Mouse (Mus musculus) forebrain, embryonic 13.5 days (tissue): ENCODE results near the gene Bloc1s3. TPM values are rescaled to one million over a fixed set of nuclear protein-coding genes. Genes with fewer than 3 reads are reported as not detected.
"Not testable (repeated sequence)": the region's sequence is repeated elsewhere in the genome, so short reads cannot be mapped to it uniquely, and the experiment has no call there.

ENCODE experiments used
- ATAC-seq: fragments of 200-750 bp; cut with Nextera tagmentation; 2 replicates; pipeline ENCODE4 v1.8.0; 2017
- H3K27ac ChIP-seq: fragments of 300-500 bp; sonication (generic); 2 replicates; pipeline ENCODE4 v1.5.1; 2015; ENCODE audit warnings: inconsistent platforms, mild to moderate bottlenecking, moderate library complexity
- H3K27me3 ChIP-seq: fragments of 300-500 bp; sonication (generic); 2 replicates; pipeline ENCODE4 v1.6.1; 2015; ENCODE audit warnings: mild to moderate bottlenecking, inconsistent platforms
- H3K36me3 ChIP-seq: fragments of 300-500 bp; sonication (generic); 2 replicates; pipeline ENCODE4 v1.6.1; 2015; ENCODE audit warnings: mild to moderate bottlenecking, inconsistent platforms; ENCODE audit not compliant: poor library complexity, severe bottlenecking
- H3K4me1 ChIP-seq: fragments of 300-500 bp; sonication (generic); 2 replicates; pipeline ENCODE4 v1.6.1; 2015; ENCODE audit warnings: inconsistent platforms
- H3K4me2 ChIP-seq: fragments of 300-500 bp; sonication (generic); 2 replicates; pipeline ENCODE4 v1.6.1; 2015; ENCODE audit warnings: inconsistent platforms, mild to moderate bottlenecking, moderate library complexity
- H3K4me3 ChIP-seq: fragments of 300-500 bp; sonication (generic); 2 replicates; pipeline ENCODE4 v1.5.1; 2015; ENCODE audit warnings: mild to moderate bottlenecking, inconsistent platforms
- H3K9ac ChIP-seq: fragments of 300-500 bp; sonication (generic); 2 replicates; pipeline ENCODE4 v1.6.1; 2015; ENCODE audit warnings: mild to moderate bottlenecking, inconsistent platforms
- H3K9me3 ChIP-seq: fragments of 300-500 bp; sonication (generic); replicated peaks from 2 replicates; pipeline ENCODE4 v1.6.1; 2016; ENCODE audit warnings: inconsistent platforms
- WGBS: fragments of 180-500 bp; shearing (Covaris S2); methylation state at CpG from one replicate; pipeline ENCODE4 v1.1.7; 2015; 5-methylcytosine and 5-hydroxymethylcytosine counted together
- polyA plus RNA-seq: library from polyadenylated mRNA; unstranded; fragments of >200 nt; fragmentation: Nextera tagmentation; extraction: Ambion mirVana; gene quantifications from 2 replicates; pipeline ENCODE4 v1.2.1, GENCODE M21; 2015

Bloc1s3 gene
- polyA plus RNA-seq, 1 experiment from 2014 or later = 3.3 TPM

DNA sequence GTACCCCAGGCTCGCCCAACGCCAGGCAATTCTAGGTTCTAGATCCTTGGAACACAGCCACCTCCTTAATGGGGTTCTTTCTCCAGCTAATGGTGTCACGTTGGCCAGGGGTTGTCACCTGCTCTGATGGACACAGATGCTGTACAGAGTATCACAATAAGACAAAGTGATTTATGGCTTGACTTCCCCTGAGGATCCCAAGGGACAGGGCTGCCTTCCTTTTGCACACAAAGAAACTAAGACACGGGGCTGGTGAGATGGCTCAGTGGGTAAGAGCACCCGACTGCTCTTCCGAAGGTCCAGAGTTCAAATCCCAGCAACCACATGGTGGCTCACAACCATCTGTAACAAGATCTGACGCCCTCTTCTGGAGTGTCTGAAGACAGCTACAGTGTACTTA, 3.8 kb upstream of the Bloc1s3 start:
- H3K4me1 ChIP-seq = peaks cover 18% of the 10 kb centered on the region
- H3K9me3 ChIP-seq, H3K4me2 ChIP-seq, H3K27ac ChIP-seq, H3K27me3 ChIP-seq, H3K36me3 ChIP-seq, ATAC-seq, H3K4me3 ChIP-seq, H3K9ac ChIP-seq: not testable (repeated sequence)
- WGBS = 94% methylated on average over 6 of the region's 7 CpGs

DNA sequence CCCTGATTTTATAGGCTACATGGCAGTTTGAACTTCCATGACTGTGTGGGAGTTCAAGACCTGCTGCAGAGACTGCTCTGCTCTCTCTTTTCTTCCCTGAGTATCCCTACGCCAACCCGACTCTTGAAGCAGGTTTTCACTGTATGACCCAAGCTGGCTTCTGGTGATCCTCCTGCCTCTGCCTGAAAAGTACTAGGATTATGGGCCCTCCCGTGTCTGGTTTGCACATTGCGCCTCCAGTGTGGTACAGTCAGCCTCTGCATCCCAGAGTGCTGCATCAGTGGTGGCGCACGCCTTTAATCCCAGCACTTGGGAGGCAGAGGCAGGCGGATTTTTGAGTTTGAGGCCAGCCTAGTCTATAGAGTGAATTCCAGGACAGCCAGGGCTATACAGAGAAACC, 1.6 kb upstream of the Bloc1s3 start:
- H3K27ac ChIP-seq = no peak overlapping the region
- 0 out of 2 replicates have a peak overlapping the region, but pooled peaks have one; percentile 87 for H3K9ac ChIP-seq
- no peaks in the 10 kb centered on the region for H3K36me3 ChIP-seq
- peaks cover 26% of the 10 kb centered on the region for H3K4me1 ChIP-seq
- no peaks in the 10 kb centered on the region for H3K27me3 ChIP-seq
- ATAC-seq = no peak
- WGBS = 94% methylated on average over 7 of the region's 7 CpGs
- no peaks in the 10 kb centered on the region for H3K9me3 ChIP-seq
- H3K4me3 ChIP-seq = peak overlapping the region; percentile 81
- peak overlapping the region; percentile 97 for H3K4me2 ChIP-seq

GRCm38 (mm10) chr7:19508924-19509568, 879 bp upstream of the Bloc1s3 start:
- WGBS = 10% methylated on average over 15 of the region's 15 CpGs
- Histone ChIP-seq H3K4me1 (peaks cover 26% of the 10 kb centered on the region), H3K27me3 (no peaks in the 10 kb centered on the region), H3K4me2 (peak overlapping the region; percentile 97), H3K9me3 (no peaks in the 10 kb centered on the region), H3K9ac (peak overlapping the region; percentile 87), H3K4me3 (peak overlapping the region; percentile 81), H3K36me3 (no peaks in the 10 kb centered on the region), H3K27ac (peak overlapping the region; percentile 80)
- peak; percentile 32 for ATAC-seq

DNA sequence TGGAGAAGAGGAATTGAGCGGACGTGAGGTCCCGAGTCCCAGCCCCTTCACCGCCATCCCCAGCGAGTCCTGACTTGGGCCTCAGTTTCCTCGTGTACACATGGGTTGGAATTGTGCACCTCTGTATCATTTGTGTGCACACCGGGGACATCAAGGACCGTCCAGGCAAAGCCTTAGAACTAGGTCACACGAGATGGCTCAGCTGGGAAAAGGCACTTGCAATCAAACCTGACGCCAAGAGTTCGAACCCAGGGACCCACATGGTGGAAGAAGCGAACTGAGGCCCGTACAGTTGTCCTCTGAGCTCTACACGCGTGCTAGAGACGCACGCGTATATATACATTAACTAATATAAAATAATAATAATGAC, 570 bp downstream of the Bloc1s3 start:
- peak overlapping the region; percentile 81 for H3K4me3 ChIP-seq
- no peak for ATAC-seq
- no peaks in the 10 kb centered on the region for H3K27me3 ChIP-seq
- H3K4me1 ChIP-seq = peaks cover 26% of the 10 kb centered on the region
- peak overlapping the region; percentile 79 for H3K27ac ChIP-seq
- WGBS = 4% methylated on average over 18 of the region's 18 CpGs
- H3K9ac ChIP-seq = peak overlapping the region; percentile 87
- H3K4me2 ChIP-seq = peak overlapping the region; percentile 97
- H3K9me3 ChIP-seq = no peaks in the 10 kb centered on the region
- H3K36me3 ChIP-seq = no peaks in the 10 kb centered on the region

- peak; percentile 17; the same call in 1 of the 2 replicates for ATAC-seq
- Histone ChIP-seq H3K36me3 (no peaks in the 10 kb centered on the region), H3K9me3 (no peaks in the 10 kb centered on the region)
These were observed 1.1 kb downstream of the Bloc1s3 start for GRCm38 (mm10) chr7:19506969-19507611.

DNA sequence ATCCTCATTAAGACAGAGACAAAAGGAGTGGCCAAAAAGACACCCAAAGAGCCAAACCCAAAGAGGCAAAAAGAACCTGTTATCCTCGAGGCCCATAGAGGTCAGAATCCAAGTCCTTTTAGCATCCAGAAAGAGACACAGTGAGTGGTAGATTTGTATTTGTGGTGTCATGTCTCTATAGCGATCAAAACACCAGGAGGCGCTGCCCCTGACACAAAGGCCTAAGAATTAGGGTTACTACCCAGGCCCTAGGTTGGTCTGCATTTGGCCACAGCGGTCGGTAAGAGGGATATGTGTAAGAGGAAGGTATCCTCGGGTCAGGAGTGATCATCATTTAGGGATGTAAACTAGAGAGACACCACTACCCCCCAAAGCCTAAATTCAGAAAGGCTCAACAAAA, 1.8 kb downstream of the Bloc1s3 start:
- ATAC-seq = no peak
- peaks cover 26% of the 10 kb centered on the region for H3K4me1 ChIP-seq
- H3K36me3 ChIP-seq = no peaks in the 10 kb centered on the region
- WGBS = 22% methylated on average over 6 of the region's 6 CpGs
- H3K9me3 ChIP-seq = no peaks in the 10 kb centered on the region
- peak overlapping the region; percentile 97 for H3K4me2 ChIP-seq
- H3K27ac ChIP-seq = no peak overlapping the region
- no peaks in the 10 kb centered on the region for H3K27me3 ChIP-seq
- peak overlapping the region; percentile 21; the same call in 1 of the 2 replicates for H3K9ac ChIP-seq
- H3K4me3 ChIP-seq = peak overlapping the region; percentile 81

More at GRCm38 (mm10) chr7:19506969-19507611, 1.1 kb downstream of the Bloc1s3 start:
- Histone ChIP-seq H3K27me3 (no peaks in the 10 kb centered on the region), H3K27ac (peak overlapping the region; percentile 79), H3K4me2 (peak overlapping the region; percentile 97), H3K4me3 (peak overlapping the region; percentile 81), H3K9ac (peak overlapping the region; percentile 87), H3K4me1 (peaks cover 26% of the 10 kb centered on the region)
- WGBS = 2% methylated on average over 54 of the region's 71 CpGs

DNA sequence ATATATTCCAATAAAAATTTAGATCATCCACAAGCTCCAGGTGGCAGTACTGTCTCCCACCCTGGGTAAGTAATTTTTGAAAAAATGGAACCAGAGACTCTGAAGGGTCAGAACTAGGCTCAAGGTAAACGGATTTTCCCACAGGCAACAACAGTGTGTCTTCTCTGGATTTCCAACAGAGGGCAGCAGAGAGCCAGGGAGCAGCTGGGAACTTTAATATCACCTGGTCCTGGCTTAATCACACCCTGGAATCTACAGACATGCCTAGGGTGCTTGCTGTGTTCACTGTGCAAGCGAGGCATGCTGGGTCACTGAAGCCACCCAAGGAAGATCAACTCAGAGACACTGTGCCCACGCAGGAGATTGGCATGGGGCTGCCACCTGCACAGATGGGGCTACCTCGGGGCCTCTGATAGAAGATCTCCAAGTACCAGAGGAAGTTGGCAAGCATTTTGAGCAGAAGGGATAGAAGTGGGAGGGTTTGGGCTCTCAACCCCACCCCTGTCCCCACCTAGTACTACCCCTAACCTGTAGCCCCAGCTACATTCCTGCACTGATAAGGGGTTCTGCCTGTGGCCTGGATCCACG, 4.6 kb downstream of the Bloc1s3 start:
- H3K36me3 ChIP-seq = no peaks in the 10 kb centered on the region
- no peak for ATAC-seq
- no peaks in the 10 kb centered on the region for H3K27me3 ChIP-seq
- no peak overlapping the region for H3K27ac ChIP-seq
- 33% methylated on average over 5 of the region's 5 CpGs for WGBS
- H3K4me2 ChIP-seq = no peak overlapping the region
- no peak overlapping the region for H3K4me3 ChIP-seq
- H3K9ac ChIP-seq = no peak overlapping the region
- peaks cover 16% of the 10 kb centered on the region for H3K4me1 ChIP-seq
- no peaks in the 10 kb centered on the region for H3K9me3 ChIP-seq

GRCm38 (mm10) chr7:19501658-19502057, 6.5 kb downstream of the Bloc1s3 start:
- H3K4me1 ChIP-seq = peaks cover 5% of the 10 kb centered on the region

DNA sequence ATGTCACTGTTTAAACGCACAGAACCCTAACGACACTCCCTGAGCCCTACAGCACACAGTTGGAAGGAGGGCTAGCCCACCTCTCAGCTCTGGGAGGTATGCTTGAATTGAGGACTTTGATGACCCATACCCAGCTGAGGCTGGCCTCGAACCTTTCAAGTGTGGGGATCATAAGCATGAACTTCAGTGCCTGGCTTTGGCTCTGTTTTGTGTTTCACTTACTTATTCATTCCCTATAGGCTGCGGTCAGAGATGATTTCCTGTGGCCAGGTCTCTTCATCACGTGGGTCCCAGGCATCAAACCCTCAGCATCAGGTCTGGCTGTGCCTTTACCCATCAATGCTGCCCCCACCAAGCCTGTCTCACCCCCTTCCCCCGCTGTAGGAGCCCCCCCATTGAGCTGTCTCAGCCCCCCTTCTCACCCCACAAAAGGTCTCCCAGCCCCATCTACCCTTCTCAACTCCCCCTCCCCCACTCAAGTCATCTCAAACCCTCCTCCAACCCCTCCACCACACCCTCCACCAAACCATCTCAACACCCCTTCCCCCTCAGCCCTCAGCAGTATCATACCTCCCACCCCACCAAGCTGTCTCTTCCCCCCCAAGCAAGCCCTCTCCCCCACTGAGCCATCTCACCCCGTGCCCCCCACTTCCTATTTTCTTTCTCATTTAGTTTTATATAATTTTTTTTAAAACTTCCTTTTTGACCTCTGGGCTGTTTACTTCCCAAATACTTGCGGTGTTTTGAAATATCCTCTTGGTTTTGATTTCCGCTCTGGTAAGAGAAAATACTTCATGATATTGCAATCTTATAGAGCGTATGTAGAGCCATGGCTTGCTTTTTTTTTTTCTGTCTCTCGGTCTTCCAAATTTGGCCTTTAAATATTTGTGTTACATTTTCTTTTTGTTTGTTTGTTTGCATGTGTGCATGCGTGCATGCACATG, 7.5 kb downstream of the Bloc1s3 start:
- H3K27me3 ChIP-seq = no peaks in the 10 kb centered on the region
- H3K4me2 ChIP-seq = no peak overlapping the region
- H3K9me3 ChIP-seq = no peaks in the 10 kb centered on the region
- H3K9ac ChIP-seq = no peak overlapping the region
- H3K4me3 ChIP-seq = no peak overlapping the region
- 74% methylated on average over 12 of the region's 12 CpGs for WGBS
- H3K36me3 ChIP-seq = no peaks in the 10 kb centered on the region
- ATAC-seq = no peak
- H3K27ac ChIP-seq = no peak overlapping the region
- no peaks in the 10 kb centered on the region for H3K4me1 ChIP-seq

More at GRCm38 (mm10) chr7:19501658-19502057, 6.5 kb downstream of the Bloc1s3 start:
- no peaks in the 10 kb centered on the region for H3K36me3 ChIP-seq
- WGBS = 76% methylated on average over 4 of the region's 4 CpGs
- no peaks in the 10 kb centered on the region for H3K27me3 ChIP-seq
- no peaks in the 10 kb centered on the region for H3K9me3 ChIP-seq
- no peak overlapping the region for H3K9ac ChIP-seq
- ATAC-seq = no peak
- no peak overlapping the region for H3K4me2 ChIP-seq
- no peak overlapping the region for H3K27ac ChIP-seq
- no peak overlapping the region for H3K4me3 ChIP-seq

GRCm38 (mm10) chr7:19498326-19498725, 9.8 kb downstream of the Bloc1s3 start:
- H3K36me3 ChIP-seq = no peaks in the 10 kb centered on the region
- H3K9ac ChIP-seq = no peak overlapping the region
- ATAC-seq = no peak
- H3K4me2 ChIP-seq = no peak overlapping the region
- H3K9me3 ChIP-seq = no peaks in the 10 kb centered on the region
- H3K27me3 ChIP-seq = peaks cover 3% of the 10 kb centered on the region
- no peak overlapping the region for H3K4me3 ChIP-seq
- H3K27ac ChIP-seq = no peak overlapping the region
- WGBS = 88% methylated on average over 4 of the region's 4 CpGs
- no peaks in the 10 kb centered on the region for H3K4me1 ChIP-seq

GRCm38 (mm10) chr7:19496214-19496555, 12.0 kb downstream of the Bloc1s3 start:
- no peaks in the 10 kb centered on the region for H3K9me3 ChIP-seq
- peaks cover 6% of the 10 kb centered on the region; the same call in 1 of the 2 replicates for H3K4me1 ChIP-seq
- H3K27me3 ChIP-seq = peaks cover 23% of the 10 kb centered on the region
- no peak overlapping the region for H3K27ac ChIP-seq
- H3K36me3 ChIP-seq = no peaks in the 10 kb centered on the region
- H3K9ac ChIP-seq = no peak overlapping the region
- H3K4me2 ChIP-seq = no peak overlapping the region
- no peak for ATAC-seq
- WGBS = 77% methylated on average over 5 of the region's 5 CpGs
- no peak overlapping the region for H3K4me3 ChIP-seq
